Mouse (Mus musculus) testis, postnatal 10 days (tissue): Measurements from ENCODE around the gene Hba-x.
"Not testable (repeated sequence)": the region's sequence is repeated elsewhere in the genome, so short reads cannot be mapped to it uniquely, and the experiment has no call there.

Experiments used
- DNase-seq: peaks from one replicate; pipeline ENCODE4 v3.0.0; 2021; ENCODE audit warnings: low spot score

Hba-x gene

GRCm38 (mm10) chr11:32250880-32251763 is 25.1 kb upstream of the Hba-x start:
- DNase-seq, result no peak

GRCm38 (mm10) chr11:32253121-32253520 is 23.1 kb upstream of the Hba-x start:
- DNase-seq, result no peak

GRCm38 (mm10) chr11:32256146-32256545 is 20.1 kb upstream of the Hba-x start:
- DNase-seq, result no peak

GRCm38 (mm10) chr11:32256566-32256965 is 19.6 kb upstream of the Hba-x start:
- DNase-seq, result no peak

GRCm38 (mm10) chr11:32262674-32263415 is 13.4 kb upstream of the Hba-x start:
- no peak for DNase-seq

GRCm38 (mm10) chr11:32265117-32265738 is 11.0 kb upstream of the Hba-x start:
- DNase-seq, result no peak

GRCm38 (mm10) chr11:32266194-32266593 is 10.0 kb upstream of the Hba-x start:
- DNase-seq, result no peak

- DNase-seq, result no peak
Measured at GRCm38 (mm10) chr11:32266776-32267175, 9.4 kb upstream of the Hba-x start.

- DNase-seq, result peak; percentile 97
Measured at GRCm38 (mm10) chr11:32267188-32267884, 8.9 kb upstream of the Hba-x start, which contains the start of gene Nprl3. Nprl3 (minus strand) TSS chr11:32267707.

GRCm38 (mm10) chr11:32267964-32268363 is 8.2 kb upstream of the Hba-x start:
- DNase-seq, result no peak

GRCm38 (mm10) chr11:32268952-32269351 is 7.2 kb upstream of the Hba-x start:
- DNase-seq, result no peak

- DNase-seq, result no peak
Measured at GRCm38 (mm10) chr11:32271178-32271577, 5.0 kb upstream of the Hba-x start.

GRCm38 (mm10) chr11:32277736-32278457 is 1.7 kb downstream of the Hba-x start:
- DNase-seq, result no peak

GRCm38 (mm10) chr11:32278458-32278957 is 2.3 kb downstream of the Hba-x start:
- DNase-seq, result no peak

- no peak for DNase-seq
Measured at GRCm38 (mm10) chr11:32280646-32281045, 4.4 kb downstream of the Hba-x start.

- no peak for DNase-seq
Measured at GRCm38 (mm10) chr11:32281416-32282144, 5.4 kb downstream of the Hba-x start.

- DNase-seq, result not testable (repeated sequence)
Measured at GRCm38 (mm10) chr11:32283091-32283777, 7.0 kb downstream of the Hba-x start, which contains the start of gene Hba-a1. Hba-a1 (plus strand) TSS chr11:32283511.

- not testable (repeated sequence) for DNase-seq
Measured at GRCm38 (mm10) chr11:32284582-32284981, 8.4 kb downstream of the Hba-x start.

GRCm38 (mm10) chr11:32285031-32285775 is 9.0 kb downstream of the Hba-x start:
- no peak for DNase-seq
